Mouse (Mus musculus) liver, postnatal 0 days (tissue): ENCODE data around the gene Mst1. TPM values are rescaled to one million over a fixed set of nuclear protein-coding genes. Genes with fewer than 3 reads are reported as not detected.

Experiments
- ATAC-seq: fragments of 200-750 bp; cut with Nextera tagmentation; 2 replicates; pipeline ENCODE4 v1.8.0; 2017; ENCODE audit warnings: mild to moderate bottlenecking, moderate library complexity
- DNase-seq: peaks from one replicate; pipeline ENCODE4 v3.0.0-alpha.2; 2016
- H3K27ac ChIP-seq: fragments of 300-500 bp; sonication (generic); 2 replicates; pipeline ENCODE4 v1.5.1; 2014; ENCODE audit warnings: antibody characterized with exemption, moderate library complexity, mild to moderate bottlenecking, low read depth
- H3K27me3 ChIP-seq: fragments of 300-500 bp; sonication (generic); 2 replicates; pipeline ENCODE4 v1.6.1; 2014; ENCODE audit warnings: low read length, control low read depth, mixed read lengths; ENCODE audit not compliant: insufficient read depth
- H3K36me3 ChIP-seq: fragments of 300-500 bp; sonication (generic); replicated peaks from 2 replicates; pipeline ENCODE4 v1.6.1; 2014; ENCODE audit warnings: mild to moderate bottlenecking, control low read depth, low read length, moderate library complexity, mixed read lengths; ENCODE audit not compliant: insufficient read depth
- H3K4me1 ChIP-seq: fragments of 300-500 bp; sonication (generic); 2 replicates; pipeline ENCODE4 v1.6.1; 2014; ENCODE audit warnings: antibody characterized with exemption, mild to moderate bottlenecking, control low read depth; ENCODE audit not compliant: insufficient read depth
- H3K4me2 ChIP-seq: fragments of 300-500 bp; sonication (generic); 2 replicates; pipeline ENCODE4 v1.6.1; 2014; ENCODE audit warnings: low read depth, mild to moderate bottlenecking, low read length, moderate library complexity, mixed read lengths
- H3K4me3 ChIP-seq: fragments of 300-500 bp; sonication (generic); 2 replicates; pipeline ENCODE4 v1.5.1; 2014; ENCODE audit warnings: low read depth, low read length
- H3K9ac ChIP-seq: fragments of 300-500 bp; sonication (generic); replicated peaks from 2 replicates; pipeline ENCODE4 v1.6.1; 2014; ENCODE audit warnings: mild to moderate bottlenecking, moderate library complexity
- H3K9me3 ChIP-seq: fragments of 300-500 bp; sonication (generic); 2 replicates; pipeline ENCODE4 v1.6.1; 2016; ENCODE audit warnings: mild to moderate bottlenecking, control low read depth, low read length, mixed read lengths
- CTCF ChIP-seq: sonication (generic); IDR thresholded peaks from 2 replicates; pipeline ENCODE4 v1.5.1; 2016; ENCODE audit warnings: antibody characterized with exemption, low read depth
- EP300 ChIP-seq: IDR thresholded peaks from 2 replicates; pipeline ENCODE4 v1.6.1; 2016; ENCODE audit warnings: antibody characterized with exemption, low read depth, mild to moderate bottlenecking
- WGBS: fragments of 180-500 bp; shearing (Covaris S2); extraction: QIAGEN DNeasy Blood & Tissue Kit; methylation state at CpG from one replicate; pipeline ENCODE4 v1.1.7; 2014; ENCODE audit not compliant: insufficient replicate concordance; 5-methylcytosine and 5-hydroxymethylcytosine counted together
- polyA plus RNA-seq: library from polyadenylated mRNA; unstranded; fragments of >200 nt; fragmentation: Nextera tagmentation; extraction: Ambion mirVana; gene quantifications from 2 replicates; pipeline ENCODE4 v1.2.1, GENCODE M21; 2015

Mst1 gene
- polyA plus RNA-seq, 1 experiment from 2014 or later = 93.0 TPM

- WGBS = 84% methylated on average over 4 of the region's 4 CpGs
- Histone ChIP-seq H3K27ac (no peak overlapping the region), H3K4me1 (peaks cover 24% of the 10 kb centered on the region), H3K4me2 (no peak overlapping the region), H3K4me3 (no peak overlapping the region), H3K9me3 (no peaks in the 10 kb centered on the region), H3K36me3 (peaks cover 56% of the 10 kb centered on the region), H3K27me3 (no peaks in the 10 kb centered on the region), H3K9ac (no peak overlapping the region)
- no peak for ATAC-seq
- TF ChIP-seq CTCF (no peak), EP300 (no peak)
- DNase-seq = peak; percentile 15
Measured at GRCm38 (mm10) chr9:108051931-108052220, 28.4 kb upstream of the Mst1 start.

- no peak for ATAC-seq
- Histone ChIP-seq H3K27me3 (no peaks in the 10 kb centered on the region), H3K9ac (no peak overlapping the region), H3K36me3 (peaks cover 61% of the 10 kb centered on the region), H3K4me2 (no peak overlapping the region), H3K27ac (peak overlapping the region; percentile 11; the same call in 1 of the 2 replicates), H3K4me1 (peaks cover 22% of the 10 kb centered on the region), H3K4me3 (no peak overlapping the region), H3K9me3 (no peaks in the 10 kb centered on the region)
- TF ChIP-seq EP300 (no peak), CTCF (no peak)
- WGBS = 75% methylated on average over 7 of the region's 7 CpGs
- DNase-seq = peak; percentile 18
Measured at GRCm38 (mm10) chr9:108052411-108052810, 27.8 kb upstream of the Mst1 start.

- H3K4me3 ChIP-seq = no peak within 1 kb of the TSS; the same call in 1 of the 2 replicates
- peak within 1 kb of the TSS; percentile 58 for H3K4me2 ChIP-seq
- H3K4me1 ChIP-seq = peaks cover 16% of the 10 kb centered on the region
- ATAC-seq (peak; percentile 46), DNase-seq (peak; percentile 96)
- peak within 1 kb of the TSS; percentile 19; the same call in 1 of the 2 replicates for H3K27ac ChIP-seq
- no peaks in the 10 kb centered on the region for H3K27me3 ChIP-seq
- H3K9ac ChIP-seq = no peak within 1 kb of the TSS
- no peak for TF ChIP-seq EP300
- TF ChIP-seq CTCF = peak; percentile 98
- H3K36me3 ChIP-seq = peaks cover 68% of the 10 kb centered on the region
- no peaks in the 10 kb centered on the region for H3K9me3 ChIP-seq
- WGBS = 57% methylated on average over 20 of the region's 20 CpGs
Measured at GRCm38 (mm10) chr9:108052885-108053664, 27.2 kb upstream of the Mst1 start, which contains the start of gene Amigo3. Gene Amigo3, plus strand, starts transcription at chr9:108053159.

GRCm38 (mm10) chr9:108053665-108054225 lies 26.5 kb upstream of the Mst1 start:
- Histone ChIP-seq H3K4me3 (no peak overlapping the region), H3K27me3 (no peaks in the 10 kb centered on the region), H3K27ac (no peak overlapping the region), H3K36me3 (peaks cover 74% of the 10 kb centered on the region), H3K4me2 (no peak overlapping the region), H3K9ac (no peak overlapping the region), H3K9me3 (no peaks in the 10 kb centered on the region), H3K4me1 (peaks cover 10% of the 10 kb centered on the region)
- ATAC-seq = no peak
- no peak for TF ChIP-seq CTCF
- no peak for TF ChIP-seq EP300
- no peak for DNase-seq
- WGBS = 89% methylated on average over 15 of the region's 15 CpGs

- Histone ChIP-seq H3K27ac (no peak overlapping the region), H3K27me3 (no peaks in the 10 kb centered on the region), H3K4me3 (no peak overlapping the region), H3K9ac (no peak overlapping the region), H3K4me2 (no peak overlapping the region), H3K9me3 (no peaks in the 10 kb centered on the region), H3K4me1 (peaks cover 10% of the 10 kb centered on the region), H3K36me3 (peaks cover 82% of the 10 kb centered on the region)
- ATAC-seq (no peak), DNase-seq (peak; percentile 17)
- WGBS = 89% methylated on average over 22 of the region's 22 CpGs
- TF ChIP-seq CTCF (no peak), EP300 (no peak)
Measured at GRCm38 (mm10) chr9:108054331-108055040, 25.8 kb upstream of the Mst1 start.

GRCm38 (mm10) chr9:108055061-108055460 lies 25.2 kb upstream of the Mst1 start:
- Histone ChIP-seq H3K4me1 (peaks cover 5% of the 10 kb centered on the region), H3K9me3 (no peaks in the 10 kb centered on the region), H3K36me3 (peaks cover 88% of the 10 kb centered on the region), H3K27ac (no peak overlapping the region), H3K4me3 (no peak overlapping the region), H3K4me2 (no peak overlapping the region), H3K27me3 (no peaks in the 10 kb centered on the region), H3K9ac (no peak overlapping the region)
- ATAC-seq (no peak), DNase-seq (no peak)
- WGBS = 36% methylated on average over 1 of the region's 1 CpGs
- TF ChIP-seq EP300 (no peak), CTCF (no peak)
